Mouse (Mus musculus) embryonic facial prominence, embryonic 14.5 days (tissue): ENCODE results near the gene Popdc2. TPM values are rescaled to one million over a fixed set of nuclear protein-coding genes. Genes with fewer than 3 reads are reported as not detected.

Source experiments
- ATAC-seq: fragments of 200-750 bp; cut with Nextera tagmentation; 2 replicates; pipeline ENCODE4 v1.8.0; 2017; ENCODE audit warnings: low read depth, moderate number of reproducible peaks, moderate TSS enrichment
- DNase-seq: peaks from one replicate; pipeline ENCODE4 v3.0.0-alpha.2; 2015; ENCODE audit warnings: low spot score
- H3K27ac ChIP-seq: fragments of 300-500 bp; sonication (generic); replicated peaks from 2 replicates; pipeline ENCODE4 v1.5.1; 2014; ENCODE audit warnings: low read depth, mild to moderate bottlenecking, low read length, moderate library complexity
- H3K27me3 ChIP-seq: fragments of 300-500 bp; sonication (generic); replicated peaks from 2 replicates; pipeline ENCODE4 v1.6.1; 2014; ENCODE audit warnings: low read length; ENCODE audit not compliant: control insufficient read depth, insufficient read depth
- H3K36me3 ChIP-seq: fragments of 300-500 bp; sonication (generic); 2 replicates; pipeline ENCODE4 v1.6.1; 2014; ENCODE audit warnings: low read length, mixed read lengths; ENCODE audit not compliant: control insufficient read depth, insufficient read depth
- H3K4me1 ChIP-seq: fragments of 300-500 bp; sonication (generic); 2 replicates; pipeline ENCODE4 v1.6.1; 2014; ENCODE audit warnings: antibody characterized with exemption, low read length; ENCODE audit not compliant: control insufficient read depth, insufficient read depth
- H3K4me2 ChIP-seq: fragments of 300-500 bp; sonication (generic); 2 replicates; pipeline ENCODE4 v1.6.1; 2014; ENCODE audit warnings: low read depth, mild to moderate bottlenecking, low read length, moderate library complexity, mixed read lengths
- H3K4me3 ChIP-seq: fragments of 300-500 bp; sonication (generic); 2 replicates; pipeline ENCODE4 v1.5.1; 2014; ENCODE audit warnings: low read depth, mild to moderate bottlenecking, low read length
- H3K9ac ChIP-seq: fragments of 300-500 bp; sonication (generic); 2 replicates; pipeline ENCODE4 v1.6.1; 2014; ENCODE audit warnings: low read depth, mild to moderate bottlenecking, low read length, moderate library complexity, mixed read lengths
- H3K9me3 ChIP-seq: fragments of 300-500 bp; sonication (generic); 2 replicates; pipeline ENCODE4 v1.6.1; 2016; ENCODE audit warnings: low read length; ENCODE audit not compliant: control insufficient read depth
- WGBS: fragments of 180-500 bp; shearing (Covaris S2); extraction: QIAGEN DNeasy Blood & Tissue Kit; methylation state at CpG from one replicate; pipeline ENCODE4 v1.1.7; 2014; 5-methylcytosine and 5-hydroxymethylcytosine counted together
- polyA plus RNA-seq: library from polyadenylated mRNA; unstranded; fragments of >200 nt; fragmentation: Nextera tagmentation; extraction: Ambion mirVana; gene quantifications from 2 replicates; pipeline ENCODE4 v1.2.1, GENCODE M21; 2014

Gene Popdc2
- polyA plus RNA-seq, 1 experiment from 2014 or later, result 12.8 TPM

GRCm38 (mm10) chr16:38362493-38363255 lies 665 bp downstream of the Popdc2 start:
- no peak for ATAC-seq
- DNase-seq, result no peak
- H3K4me3 ChIP-seq, result no peak overlapping the region
- H3K4me1 ChIP-seq, result no peaks in the 10 kb centered on the region
- H3K36me3 ChIP-seq, result no peaks in the 10 kb centered on the region
- no peaks in the 10 kb centered on the region for H3K9me3 ChIP-seq
- no peaks in the 10 kb centered on the region for H3K27me3 ChIP-seq
- H3K27ac ChIP-seq, result peak overlapping the region; percentile 34; the same call in 1 of the 2 replicates
- WGBS, result 69% methylated on average over 20 of the region's 20 CpGs
- H3K4me2 ChIP-seq, result peak overlapping the region; percentile 28
- H3K9ac ChIP-seq, result no peak overlapping the region

DNA sequence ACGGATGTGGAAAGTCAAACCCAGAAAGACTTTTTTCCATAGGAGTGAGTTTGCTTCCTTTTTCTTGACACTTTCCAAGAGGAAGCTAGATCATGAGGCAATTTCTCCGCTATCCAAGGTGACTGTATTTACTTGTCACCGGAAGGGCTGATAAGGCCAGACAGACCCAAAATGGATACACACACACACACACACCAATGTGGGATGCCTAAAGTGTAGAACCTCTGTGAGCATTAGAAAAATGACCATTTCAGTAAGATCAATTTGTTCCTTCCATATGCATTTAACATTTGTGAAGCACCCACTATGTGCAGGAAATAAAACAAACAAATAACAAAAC lies 1.2 kb downstream of the Popdc2 start:
- Histone ChIP-seq H3K9ac (no peak overlapping the region), H3K27ac (no peak overlapping the region), H3K27me3 (no peaks in the 10 kb centered on the region), H3K9me3 (no peaks in the 10 kb centered on the region), H3K4me2 (no peak overlapping the region), H3K4me3 (no peak overlapping the region), H3K36me3 (no peaks in the 10 kb centered on the region), H3K4me1 (no peaks in the 10 kb centered on the region)
- no peak for DNase-seq
- 86% methylated on average over 3 of the region's 3 CpGs for WGBS
- ATAC-seq, result no peak

DNA sequence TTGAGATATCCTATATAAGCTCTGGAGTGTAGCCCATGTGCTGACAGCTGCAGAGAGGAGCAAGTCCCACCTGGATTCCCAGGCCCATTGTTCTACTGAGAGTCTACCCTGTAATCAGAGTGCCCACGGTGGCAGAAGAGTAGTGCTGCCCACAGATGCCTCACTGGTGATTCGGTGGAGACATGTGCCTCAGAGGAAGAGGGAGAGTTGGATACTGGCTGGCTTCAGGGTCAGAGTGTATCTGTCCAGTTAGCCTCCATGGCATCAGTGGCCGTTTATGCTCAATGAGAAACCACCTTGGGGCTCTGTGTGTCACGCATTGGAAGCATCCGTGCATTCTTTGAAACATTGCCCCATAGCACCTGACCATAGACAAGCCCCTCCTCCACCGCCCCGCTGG lies 1.6 kb downstream of the Popdc2 start:
- H3K4me1 ChIP-seq, result no peaks in the 10 kb centered on the region
- 0 out of 2 replicates have a peak overlapping the region, but pooled peaks have one; percentile 15 for H3K4me2 ChIP-seq
- no peak overlapping the region for H3K9ac ChIP-seq
- ATAC-seq (no peak), DNase-seq (no peak)
- H3K36me3 ChIP-seq, result no peaks in the 10 kb centered on the region
- no peak overlapping the region for H3K27ac ChIP-seq
- no peak overlapping the region for H3K4me3 ChIP-seq
- WGBS, result 84% methylated on average over 7 of the region's 7 CpGs
- no peaks in the 10 kb centered on the region for H3K9me3 ChIP-seq
- no peaks in the 10 kb centered on the region for H3K27me3 ChIP-seq

DNA sequence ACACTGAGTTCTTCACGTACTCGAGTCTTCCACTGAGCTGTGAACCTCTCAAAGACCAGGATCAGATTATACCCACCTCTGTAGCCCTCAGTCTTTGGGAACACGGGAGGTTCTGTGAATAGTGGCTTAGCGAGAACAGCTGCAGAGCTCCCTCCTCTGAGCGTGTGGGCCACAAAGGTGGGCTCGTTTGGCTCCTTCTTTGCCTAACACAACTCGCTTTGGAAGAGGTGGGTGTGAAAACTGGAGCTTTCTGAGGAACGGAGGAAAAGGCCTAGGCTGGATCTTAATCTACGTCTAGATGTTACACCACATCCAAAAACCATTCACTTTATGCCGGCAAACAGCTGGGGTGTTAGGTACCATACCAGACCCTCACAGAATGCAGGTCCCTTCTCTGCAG lies 3.4 kb downstream of the Popdc2 start:
- ATAC-seq (no peak), DNase-seq (no peak)
- Histone ChIP-seq H3K36me3 (no peaks in the 10 kb centered on the region), H3K9me3 (no peaks in the 10 kb centered on the region), H3K27me3 (no peaks in the 10 kb centered on the region), H3K4me1 (no peaks in the 10 kb centered on the region), H3K4me2 (no peak overlapping the region), H3K9ac (no peak overlapping the region), H3K4me3 (no peak overlapping the region), H3K27ac (no peak overlapping the region)
- 89% methylated on average over 10 of the region's 10 CpGs for WGBS

DNA sequence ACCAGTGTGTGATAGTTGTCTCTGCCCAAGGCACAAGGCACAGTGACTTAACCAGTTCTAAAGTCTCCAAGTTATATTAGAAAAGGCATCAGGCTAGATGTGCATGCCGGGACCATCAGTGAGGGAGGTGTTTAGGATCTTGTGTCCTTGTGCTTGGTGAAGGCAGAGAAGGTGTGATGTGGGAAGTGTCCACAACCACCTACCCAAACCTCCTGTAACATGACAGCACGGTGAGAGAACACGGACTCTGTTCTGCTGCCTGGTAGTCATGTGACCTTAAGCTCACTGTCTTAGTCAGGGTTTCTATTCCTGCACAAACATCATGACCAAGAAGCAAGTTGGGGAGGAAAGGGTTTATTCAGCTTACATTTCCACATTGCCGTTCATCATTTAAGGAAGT lies 4.2 kb downstream of the Popdc2 start:
- WGBS, result 80% methylated on average over 4 of the region's 4 CpGs

GRCm38 (mm10) chr16:38368336-38368735 lies 6.3 kb downstream of the Popdc2 start:
- no peak for DNase-seq
- Histone ChIP-seq H3K36me3 (no peaks in the 10 kb centered on the region), H3K9ac (no peak overlapping the region), H3K4me3 (no peak overlapping the region), H3K9me3 (no peaks in the 10 kb centered on the region), H3K27me3 (no peaks in the 10 kb centered on the region), H3K4me1 (no peaks in the 10 kb centered on the region), H3K4me2 (no peak overlapping the region), H3K27ac (no peak overlapping the region)
- ATAC-seq, result peak; percentile 19; the same call in 1 of the 2 replicates
- 57% methylated on average over 10 of the region's 10 CpGs for WGBS

More for the DNA sequence above, 4.2 kb downstream of the Popdc2 start:
- no peaks in the 10 kb centered on the region for H3K36me3 ChIP-seq
- H3K4me1 ChIP-seq, result no peaks in the 10 kb centered on the region
- DNase-seq (no peak), ATAC-seq (no peak)
- no peak overlapping the region for H3K9ac ChIP-seq
- H3K9me3 ChIP-seq, result no peaks in the 10 kb centered on the region
- no peak overlapping the region for H3K4me3 ChIP-seq
- H3K27me3 ChIP-seq, result no peaks in the 10 kb centered on the region
- no peak overlapping the region for H3K4me2 ChIP-seq
- H3K27ac ChIP-seq, result no peak overlapping the region

DNA sequence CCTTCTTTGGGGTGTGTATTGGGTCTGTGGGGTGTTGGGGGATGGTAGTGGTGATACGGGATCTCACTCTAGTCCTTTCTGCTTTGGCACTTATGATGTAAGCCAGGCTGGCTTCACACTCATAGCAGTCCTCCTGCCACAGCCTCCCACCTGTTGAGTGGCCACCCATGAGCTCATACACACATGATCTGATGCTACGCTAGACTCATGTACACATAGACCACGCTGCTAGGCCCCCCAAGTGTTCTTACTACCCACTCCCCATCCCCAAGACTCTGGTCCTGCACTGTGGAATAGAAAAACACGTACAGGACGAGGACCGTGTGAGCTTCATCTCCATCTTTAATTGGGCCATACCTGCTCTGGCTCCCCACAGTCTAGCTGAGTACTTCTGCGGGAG lies 7.0 kb downstream of the Popdc2 start:
- ATAC-seq, result no peak
- H3K27ac ChIP-seq, result no peak overlapping the region

GRCm38 (mm10) chr16:38369431-38369830 lies 7.4 kb downstream of the Popdc2 start:
- no peak overlapping the region for H3K27ac ChIP-seq
- H3K9me3 ChIP-seq, result no peaks in the 10 kb centered on the region
- WGBS, result 88% methylated on average over 8 of the region's 8 CpGs
- H3K4me1 ChIP-seq, result no peaks in the 10 kb centered on the region
- H3K9ac ChIP-seq, result no peak overlapping the region
- H3K4me2 ChIP-seq, result no peak overlapping the region
- no peak for ATAC-seq
- no peaks in the 10 kb centered on the region for H3K36me3 ChIP-seq
- H3K27me3 ChIP-seq, result no peaks in the 10 kb centered on the region
- DNase-seq, result no peak
- H3K4me3 ChIP-seq, result no peak overlapping the region

More for the DNA sequence above, 7.0 kb downstream of the Popdc2 start:
- Histone ChIP-seq H3K4me1 (no peaks in the 10 kb centered on the region), H3K4me2 (no peak overlapping the region), H3K36me3 (no peaks in the 10 kb centered on the region), H3K9me3 (no peaks in the 10 kb centered on the region), H3K9ac (no peak overlapping the region), H3K4me3 (no peak overlapping the region), H3K27me3 (no peaks in the 10 kb centered on the region)
- 78% methylated on average over 7 of the region's 7 CpGs for WGBS
- no peak for DNase-seq

DNA sequence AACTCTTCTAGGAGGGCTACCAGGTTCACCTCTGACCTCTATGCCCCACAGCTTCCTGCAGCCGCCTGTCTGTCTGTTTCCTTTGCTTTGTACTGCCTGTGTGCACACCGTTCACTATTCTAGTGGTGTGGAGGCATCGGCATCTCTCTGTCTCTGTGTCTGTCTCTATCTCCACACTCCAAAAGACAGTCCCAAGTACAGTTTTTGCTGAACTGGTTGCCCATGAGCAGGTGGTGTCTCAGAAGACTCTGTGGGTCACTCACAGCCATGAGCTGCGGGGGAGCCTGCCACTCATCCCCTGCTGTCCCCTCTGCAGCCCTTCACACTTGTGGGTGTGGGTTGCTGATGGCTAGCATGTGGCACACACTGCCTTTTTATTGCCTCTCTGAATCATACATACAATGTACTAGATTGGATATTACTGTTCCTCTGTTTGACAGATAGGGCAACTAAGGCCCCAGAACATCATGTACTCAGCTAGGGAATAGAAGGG lies 8.0 kb downstream of the Popdc2 start:
- DNase-seq, result no peak
- no peaks in the 10 kb centered on the region for H3K9me3 ChIP-seq
- H3K4me2 ChIP-seq, result no peak overlapping the region

More for the DNA sequence above, 8.0 kb downstream of the Popdc2 start:
- no peak overlapping the region for H3K9ac ChIP-seq
- H3K4me3 ChIP-seq, result no peak overlapping the region
- no peak overlapping the region for H3K27ac ChIP-seq
- ATAC-seq, result no peak
- no peaks in the 10 kb centered on the region for H3K36me3 ChIP-seq
- no peaks in the 10 kb centered on the region for H3K27me3 ChIP-seq
- no peaks in the 10 kb centered on the region; the same call in 1 of the 2 replicates for H3K4me1 ChIP-seq
- 70% methylated on average over 4 of the region's 4 CpGs for WGBS
